Mouse (Mus musculus) embryonic facial prominence, embryonic 15.5 days (tissue): ENCODE measurements around the gene Wscd1. TPM values are rescaled to one million over a fixed set of nuclear protein-coding genes. Genes with fewer than 3 reads are reported as not detected.
"Not testable (repeated sequence)": the region's sequence is repeated elsewhere in the genome, so short reads cannot be mapped to it uniquely, and the experiment has no call there.

ENCODE experiments used
- ATAC-seq: fragments of 200-750 bp; cut with Nextera tagmentation; 2 replicates; pipeline ENCODE4 v1.8.0; 2017; ENCODE audit warnings: low read depth, moderate TSS enrichment; ENCODE audit not compliant: insufficient number of reproducible peaks, low FRiP score, low TSS enrichment
- H3K27ac ChIP-seq: fragments of 300-500 bp; sonication (generic); replicated peaks from 2 replicates; pipeline ENCODE4 v1.5.1; 2015; ENCODE audit warnings: mild to moderate bottlenecking, inconsistent platforms
- H3K27me3 ChIP-seq: fragments of 300-500 bp; sonication (generic); 2 replicates; pipeline ENCODE4 v1.6.1; 2015; ENCODE audit warnings: inconsistent platforms
- H3K36me3 ChIP-seq: fragments of 300-500 bp; sonication (generic); 2 replicates; pipeline ENCODE4 v1.6.1; 2015; ENCODE audit warnings: mild to moderate bottlenecking, inconsistent platforms
- H3K4me1 ChIP-seq: fragments of 300-500 bp; sonication (generic); 2 replicates; pipeline ENCODE4 v1.6.1; 2015; ENCODE audit warnings: inconsistent platforms
- H3K4me2 ChIP-seq: fragments of 300-500 bp; sonication (generic); replicated peaks from 2 replicates; pipeline ENCODE4 v1.6.1; 2015; ENCODE audit warnings: mild to moderate bottlenecking, inconsistent platforms
- H3K4me3 ChIP-seq: fragments of 300-500 bp; sonication (generic); replicated peaks from 2 replicates; pipeline ENCODE4 v1.5.1; 2015; ENCODE audit warnings: mild to moderate bottlenecking, inconsistent platforms
- H3K9ac ChIP-seq: fragments of 300-500 bp; sonication (generic); 2 replicates; pipeline ENCODE4 v1.6.1; 2015; ENCODE audit warnings: inconsistent platforms
- H3K9me3 ChIP-seq: fragments of 300-500 bp; sonication (generic); replicated peaks from 2 replicates; pipeline ENCODE4 v1.6.1; 2016; ENCODE audit warnings: inconsistent platforms
- WGBS: fragments of 180-500 bp; shearing (Covaris S2); methylation state at CpG from one replicate; pipeline ENCODE4 v1.1.7; 2015; 5-methylcytosine and 5-hydroxymethylcytosine counted together
- polyA plus RNA-seq: library from polyadenylated mRNA; unstranded; fragments of >200 nt; fragmentation: Nextera tagmentation; extraction: Ambion mirVana; gene quantifications from 2 replicates; pipeline ENCODE4 v1.2.1, GENCODE M21; 2015

The Wscd1 gene
- polyA plus RNA-seq, 1 experiment from 2014 or later = 6.2 TPM

DNA sequence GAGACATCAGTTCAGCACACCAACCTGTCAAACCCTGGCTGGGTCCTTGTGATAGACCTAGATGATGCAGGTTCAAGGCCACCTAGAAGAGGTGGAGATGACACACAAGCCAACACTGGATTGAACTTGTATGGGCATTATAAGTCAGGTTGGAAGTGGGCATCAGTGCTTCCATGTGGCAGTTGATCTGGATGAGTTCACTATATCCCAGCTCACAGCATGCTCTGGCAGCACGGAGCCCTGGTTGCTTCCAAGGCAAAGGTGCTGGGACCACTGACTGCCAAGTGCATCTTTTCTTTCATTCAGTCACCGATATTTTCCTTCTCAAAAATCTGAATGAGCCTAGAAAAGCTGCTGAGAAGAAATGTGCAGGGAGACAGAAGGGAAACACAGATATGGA, 58.8 kb downstream of the Wscd1 start:
- Histone ChIP-seq H3K27ac (no peak overlapping the region), H3K4me1 (no peaks in the 10 kb centered on the region), H3K9ac (no peak overlapping the region), H3K36me3 (no peaks in the 10 kb centered on the region), H3K4me2 (no peak overlapping the region), H3K4me3 (no peak overlapping the region), H3K9me3 (no peaks in the 10 kb centered on the region), H3K27me3 (no peaks in the 10 kb centered on the region)
- no peak for ATAC-seq
- WGBS = 83% methylated on average over 2 of the region's 2 CpGs

DNA sequence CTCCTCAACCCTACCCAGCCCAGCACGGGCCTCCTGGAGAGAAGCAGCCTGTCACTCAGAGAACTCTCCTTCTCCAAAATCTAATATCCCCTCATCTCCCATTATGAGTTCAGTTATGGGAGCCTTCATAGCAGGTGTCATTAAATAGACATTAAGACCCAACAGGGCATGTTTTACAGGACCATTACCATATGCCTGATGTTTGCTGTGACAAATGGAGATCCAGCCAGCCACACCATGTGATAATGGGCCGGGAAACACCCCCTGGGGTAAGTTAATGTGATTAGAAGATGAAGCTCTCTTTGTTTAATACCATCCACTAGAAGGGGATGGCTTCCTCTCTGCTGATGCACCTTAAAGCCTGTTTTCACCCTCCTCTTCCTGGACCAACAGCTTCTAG, 62.1 kb downstream of the Wscd1 start:
- 65% methylated on average over 2 of the region's 2 CpGs for WGBS
- Histone ChIP-seq H3K4me1 (no peaks in the 10 kb centered on the region), H3K4me3 (no peak overlapping the region), H3K36me3 (no peaks in the 10 kb centered on the region), H3K27ac (no peak overlapping the region), H3K9ac (no peak overlapping the region), H3K9me3 (no peaks in the 10 kb centered on the region), H3K4me2 (no peak overlapping the region), H3K27me3 (no peaks in the 10 kb centered on the region)
- no peak for ATAC-seq

DNA sequence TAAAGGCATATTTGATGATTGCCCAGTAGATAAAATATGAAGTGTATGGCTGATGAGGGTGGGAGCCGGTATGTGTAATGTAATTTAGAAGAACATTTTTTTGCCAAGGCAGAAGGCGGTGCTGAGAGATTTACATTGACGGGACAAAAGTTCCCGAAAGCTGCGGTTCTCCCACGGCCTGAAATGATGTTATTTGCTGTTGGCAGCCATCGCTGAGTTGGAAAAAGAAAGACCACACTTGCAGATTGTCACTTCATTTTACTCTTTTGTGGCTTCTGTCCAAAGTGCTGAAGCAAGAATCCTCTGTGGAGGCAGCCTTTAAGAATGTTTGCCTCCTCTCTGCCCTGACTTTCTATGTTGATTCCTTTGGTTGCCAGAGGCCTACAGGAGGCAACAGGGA, 63.2 kb downstream of the Wscd1 start:
- H3K27ac ChIP-seq = no peak overlapping the region
- no peak overlapping the region for H3K4me2 ChIP-seq
- no peak overlapping the region for H3K9ac ChIP-seq
- H3K27me3 ChIP-seq = no peaks in the 10 kb centered on the region
- WGBS = 90% methylated on average over 7 of the region's 7 CpGs
- H3K36me3 ChIP-seq = no peaks in the 10 kb centered on the region
- no peaks in the 10 kb centered on the region for H3K4me1 ChIP-seq
- H3K9me3 ChIP-seq = no peaks in the 10 kb centered on the region
- ATAC-seq = no peak
- H3K4me3 ChIP-seq = no peak overlapping the region

DNA sequence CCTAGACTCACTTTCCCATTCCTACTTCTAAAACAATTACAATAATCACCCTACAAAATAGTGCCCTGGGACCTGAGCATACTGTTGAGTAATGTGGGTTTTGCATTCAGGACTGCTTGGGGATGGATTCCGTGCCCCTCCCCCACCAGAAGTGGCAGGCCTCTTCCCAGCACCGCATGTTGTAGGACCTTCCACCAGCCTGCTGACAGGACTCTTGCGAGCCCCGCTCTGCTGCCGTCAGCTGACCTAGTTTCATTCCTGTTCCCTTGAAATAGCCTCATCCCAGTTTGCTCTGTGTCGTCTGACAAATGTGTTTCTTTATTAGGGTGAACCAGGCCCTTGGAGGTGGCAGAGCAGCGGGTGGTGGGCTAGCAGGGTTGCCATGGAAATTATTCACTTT, 64.8 kb downstream of the Wscd1 start:
- WGBS = 70% methylated on average over 7 of the region's 7 CpGs

DNA sequence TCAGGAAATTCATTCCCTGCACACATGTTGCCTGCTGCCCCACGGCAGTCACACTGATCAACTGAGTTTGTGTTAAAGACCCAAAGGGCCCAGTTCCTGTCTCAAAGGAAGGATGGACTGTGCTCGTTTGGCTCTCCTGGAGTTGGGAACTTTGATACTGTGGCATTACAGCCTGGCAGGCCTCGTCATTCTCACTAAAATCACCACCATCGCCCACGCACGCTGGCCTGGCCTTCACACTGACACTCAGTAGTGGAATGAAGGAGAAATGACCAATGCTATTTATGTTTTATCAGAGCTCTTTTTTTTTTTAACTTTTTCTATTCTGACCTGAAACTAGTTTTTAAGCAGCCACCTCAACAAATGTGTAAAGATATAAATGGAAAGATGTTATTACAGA, 65.6 kb downstream of the Wscd1 start:
- Histone ChIP-seq H3K4me3 (no peak overlapping the region), H3K9me3 (no peaks in the 10 kb centered on the region), H3K27ac (no peak overlapping the region), H3K9ac (no peak overlapping the region), H3K27me3 (no peaks in the 10 kb centered on the region), H3K4me1 (no peaks in the 10 kb centered on the region), H3K4me2 (no peak overlapping the region), H3K36me3 (no peaks in the 10 kb centered on the region)
- 80% methylated on average over 6 of the region's 6 CpGs for WGBS
- ATAC-seq = no peak

More for the DNA sequence above, 64.8 kb downstream of the Wscd1 start:
- ATAC-seq = no peak
- no peak overlapping the region for H3K9ac ChIP-seq
- H3K4me3 ChIP-seq = no peak overlapping the region
- no peaks in the 10 kb centered on the region for H3K4me1 ChIP-seq
- no peaks in the 10 kb centered on the region for H3K36me3 ChIP-seq
- no peaks in the 10 kb centered on the region for H3K27me3 ChIP-seq
- H3K4me2 ChIP-seq = no peak overlapping the region
- no peak overlapping the region for H3K27ac ChIP-seq
- no peaks in the 10 kb centered on the region for H3K9me3 ChIP-seq

DNA sequence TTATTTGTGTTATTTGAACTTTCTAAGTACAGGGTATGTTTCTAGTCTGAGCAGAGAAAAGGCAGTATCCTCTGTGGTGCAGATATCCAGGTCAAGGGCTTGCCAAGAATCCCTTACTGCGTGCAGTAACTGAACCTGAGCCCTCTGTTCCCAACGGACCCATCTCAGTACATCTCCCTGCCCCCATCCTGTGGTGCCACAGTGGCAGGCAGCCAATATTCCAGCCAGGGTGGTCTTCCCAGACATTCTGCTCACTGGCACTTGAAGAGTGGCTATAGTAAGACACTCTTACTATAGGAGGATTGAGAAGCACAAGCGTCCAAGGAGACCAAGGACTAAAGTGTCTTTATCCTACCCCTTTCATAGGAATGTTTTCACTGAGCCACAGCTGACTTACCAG, 67.2 kb downstream of the Wscd1 start:
- H3K27me3 ChIP-seq = no peaks in the 10 kb centered on the region
- no peaks in the 10 kb centered on the region for H3K36me3 ChIP-seq
- no peak overlapping the region for H3K9ac ChIP-seq
- no peak for ATAC-seq
- H3K4me2 ChIP-seq = no peak overlapping the region
- WGBS = 76% methylated on average over 3 of the region's 3 CpGs
- H3K9me3 ChIP-seq = no peaks in the 10 kb centered on the region
- no peaks in the 10 kb centered on the region for H3K4me1 ChIP-seq
- H3K4me3 ChIP-seq = no peak overlapping the region
- H3K27ac ChIP-seq = no peak overlapping the region

DNA sequence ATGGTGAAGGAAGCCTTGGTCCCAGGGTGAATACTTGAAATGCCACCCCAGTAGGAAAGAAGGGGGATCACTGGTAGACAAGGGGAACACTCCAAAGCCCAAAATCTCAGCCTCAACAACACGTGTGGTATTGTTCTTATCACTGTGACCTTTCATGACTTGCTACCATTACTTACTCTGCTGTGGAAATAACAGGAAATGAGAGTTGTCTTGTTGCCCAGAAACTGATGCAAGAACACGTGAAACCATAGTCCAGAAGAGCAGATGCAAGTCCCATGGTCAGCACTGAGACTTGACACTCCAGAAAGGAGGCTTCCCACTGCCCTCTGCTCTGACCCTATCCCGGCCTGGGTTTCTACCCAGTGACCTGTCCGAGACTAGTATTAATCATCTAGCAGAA, 67.6 kb downstream of the Wscd1 start:
- no peaks in the 10 kb centered on the region for H3K36me3 ChIP-seq
- ATAC-seq = no peak

DNA sequence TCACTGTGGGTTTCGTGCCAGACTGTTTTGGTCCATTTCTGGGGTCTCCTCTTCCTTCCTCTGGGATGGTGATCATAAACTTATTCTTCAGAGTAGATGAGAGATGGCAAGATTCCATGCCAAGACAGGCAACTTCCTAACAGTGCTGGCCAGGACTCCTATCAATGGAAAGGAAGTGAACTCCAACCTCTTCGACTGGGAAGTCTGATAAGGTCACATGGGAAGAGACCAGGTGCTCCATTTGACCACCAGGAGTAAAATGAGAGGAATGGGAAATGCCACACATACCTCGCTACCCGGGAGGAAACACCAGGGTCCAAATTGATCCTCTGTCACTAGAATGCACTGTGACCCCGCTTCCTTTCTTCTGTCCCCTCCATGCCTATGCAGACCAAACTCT, 68.4 kb downstream of the Wscd1 start:
- H3K9me3 ChIP-seq = no peaks in the 10 kb centered on the region
- no peaks in the 10 kb centered on the region for H3K4me1 ChIP-seq
- no peaks in the 10 kb centered on the region for H3K36me3 ChIP-seq
- H3K27me3 ChIP-seq = no peaks in the 10 kb centered on the region
- 58% methylated on average over 5 of the region's 5 CpGs for WGBS
- ATAC-seq = no peak
- no peak overlapping the region for H3K27ac ChIP-seq
- H3K4me2 ChIP-seq = no peak overlapping the region
- no peak overlapping the region for H3K9ac ChIP-seq
- no peak overlapping the region for H3K4me3 ChIP-seq

More for the DNA sequence above, 67.6 kb downstream of the Wscd1 start:
- Histone ChIP-seq H3K9ac (no peak overlapping the region), H3K27me3 (no peaks in the 10 kb centered on the region), H3K27ac (no peak overlapping the region), H3K9me3 (no peaks in the 10 kb centered on the region), H3K4me2 (no peak overlapping the region), H3K4me3 (no peak overlapping the region), H3K4me1 (no peaks in the 10 kb centered on the region)
- 69% methylated on average over 4 of the region's 4 CpGs for whole genome bisulfite sequencing

DNA sequence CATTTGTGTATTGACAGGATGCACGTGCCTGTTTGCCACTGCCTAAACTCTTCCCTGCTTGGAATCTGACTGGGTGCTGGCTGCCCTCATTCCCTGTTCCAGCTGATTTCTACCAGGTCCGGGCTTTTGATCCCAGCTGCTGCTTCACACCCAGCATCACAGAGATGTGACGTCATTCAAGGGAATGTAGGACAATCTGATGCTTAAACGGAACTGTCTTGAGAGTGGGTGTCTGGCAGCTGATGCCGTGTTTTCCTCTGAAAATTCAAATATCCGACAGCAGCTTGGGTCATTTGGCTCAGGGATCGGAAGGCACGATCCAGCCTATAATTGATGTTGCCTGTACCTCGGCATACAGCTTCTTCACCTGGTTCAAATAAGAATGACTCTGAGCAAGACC, 70.2 kb downstream of the Wscd1 start:
- Histone ChIP-seq H3K4me1 (no peaks in the 10 kb centered on the region), H3K9ac (no peak overlapping the region), H3K27ac (no peak overlapping the region), H3K36me3 (no peaks in the 10 kb centered on the region), H3K9me3 (no peaks in the 10 kb centered on the region), H3K4me3 (no peak overlapping the region), H3K27me3 (no peaks in the 10 kb centered on the region), H3K4me2 (no peak overlapping the region)
- 68% methylated on average over 9 of the region's 9 CpGs for WGBS
- no peak for ATAC-seq

DNA sequence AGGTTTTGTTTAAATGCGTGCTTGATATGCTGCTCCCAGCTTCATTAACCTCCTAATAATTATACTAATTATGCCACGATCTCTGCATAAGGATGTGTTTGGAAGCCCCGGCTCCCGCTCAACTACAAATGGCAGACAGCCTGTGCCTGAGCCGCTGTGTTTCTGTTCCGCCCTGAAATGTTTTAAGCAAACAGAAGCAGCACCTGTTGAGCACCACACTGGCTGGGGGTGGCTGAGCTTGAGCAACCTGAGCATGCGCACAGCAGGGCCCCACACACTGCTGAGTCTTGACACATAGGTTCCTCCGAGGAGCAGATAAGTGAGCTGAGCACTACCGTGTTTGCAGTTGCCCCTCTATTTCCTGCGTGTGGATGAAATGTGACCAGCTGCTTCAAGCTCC, 71.1 kb downstream of the Wscd1 start:
- Histone ChIP-seq H3K4me2 (0 out of 2 replicates have a peak overlapping the region, but pooled peaks have one; percentile 1), H3K4me1 (no peaks in the 10 kb centered on the region), H3K27ac (no peak overlapping the region), H3K36me3 (no peaks in the 10 kb centered on the region), H3K4me3 (no peak overlapping the region), H3K9ac (no peak overlapping the region), H3K9me3 (no peaks in the 10 kb centered on the region), H3K27me3 (no peaks in the 10 kb centered on the region)
- no peak for ATAC-seq
- 44% methylated on average over 10 of the region's 10 CpGs for WGBS

DNA sequence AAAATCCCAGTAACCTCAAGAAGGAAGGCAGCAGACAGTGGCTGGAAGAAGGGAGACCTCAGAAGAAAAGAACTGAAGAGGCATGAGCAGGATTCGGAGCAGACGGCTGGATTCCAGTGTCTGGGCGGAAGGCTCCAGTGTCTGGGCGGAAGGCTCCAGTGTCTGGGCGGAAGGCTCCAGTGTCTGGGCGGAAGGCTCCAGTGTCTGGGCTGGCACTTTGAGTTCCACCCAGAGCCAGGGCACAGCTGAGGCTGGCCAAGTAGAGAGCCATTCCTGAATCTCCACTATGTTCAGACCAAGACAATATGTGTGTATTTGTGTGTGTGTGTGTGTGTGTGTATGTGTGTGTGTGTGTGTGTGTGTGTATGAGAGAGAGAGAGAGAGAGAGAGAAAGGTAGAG, 71.8 kb downstream of the Wscd1 start:
- 68% methylated on average over 6 of the region's 6 CpGs for WGBS
- H3K4me1 ChIP-seq = not testable (repeated sequence)

DNA sequence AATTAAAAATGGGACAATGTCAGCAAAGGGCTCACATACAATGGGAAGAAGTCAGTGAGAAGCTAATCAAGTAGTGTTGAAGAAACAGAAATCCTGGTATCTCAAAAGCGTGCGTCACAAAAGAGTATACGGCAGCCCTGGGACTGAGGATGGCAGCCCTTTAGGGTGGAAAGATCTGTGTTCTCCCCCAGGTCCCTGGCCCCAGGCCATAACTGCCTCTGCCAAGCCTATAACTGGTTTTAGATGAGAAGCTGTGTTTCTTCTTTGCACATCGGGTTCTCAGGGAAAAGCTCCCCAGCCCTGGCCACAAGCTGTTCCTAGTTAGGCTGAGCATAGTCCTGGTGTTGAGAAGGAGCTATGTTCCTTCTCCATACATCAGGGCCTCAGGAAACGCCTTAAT, 72.3 kb downstream of the Wscd1 start:
- no peak for ATAC-seq
- no peak overlapping the region for H3K27ac ChIP-seq
- H3K4me3 ChIP-seq = no peak overlapping the region
- no peak overlapping the region for H3K9ac ChIP-seq
- WGBS = 84% methylated on average over 5 of the region's 5 CpGs
- H3K36me3 ChIP-seq = no peaks in the 10 kb centered on the region
- H3K4me2 ChIP-seq = no peak overlapping the region
- no peaks in the 10 kb centered on the region for H3K27me3 ChIP-seq
- no peaks in the 10 kb centered on the region for H3K4me1 ChIP-seq
- no peaks in the 10 kb centered on the region for H3K9me3 ChIP-seq

More for the DNA sequence above, 71.8 kb downstream of the Wscd1 start:
- not testable (repeated sequence) for H3K36me3 ChIP-seq, H3K4me3 ChIP-seq, H3K27ac ChIP-seq, H3K9me3 ChIP-seq, H3K9ac ChIP-seq, H3K4me2 ChIP-seq, ATAC-seq, H3K27me3 ChIP-seq
